11 mouse cellular contexts compared by ENCODE assay signal in the genomic region with DNA sequence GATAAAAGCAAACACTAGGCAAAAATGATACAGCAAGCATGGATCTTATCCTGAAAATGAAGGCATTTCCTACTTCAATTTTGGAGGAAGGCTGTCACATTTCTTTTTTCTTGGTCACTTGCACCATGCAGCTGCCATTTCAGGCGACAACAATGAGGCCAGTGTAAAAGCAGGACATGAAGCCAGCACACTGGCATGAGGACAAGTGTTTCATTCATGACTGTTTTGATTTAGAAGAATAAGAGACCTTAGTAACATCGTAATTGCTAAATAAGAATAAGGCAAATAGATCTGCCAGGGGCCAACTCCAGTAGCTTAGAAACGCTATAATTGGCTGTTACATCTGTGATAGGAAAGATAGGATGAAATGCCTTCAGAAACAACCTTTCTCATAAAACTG.
DNase-seq lines count a peak whose midpoint lies in the region; ATAC-seq and TF ChIP-seq lines count a peak whose summit lies in the region.
"Had no signal": no experiment of that assay in that cellular context is flagged by ENCODE, and none has a peak within 500 bp of the region (broad histone marks: within the 10 kb centered on the region; RNA-seq: fewer than 3 reads in every experiment).

No protein-coding gene starts in this region.

- DNase-seq in cerebellum, adult 11-12 months = peak; percentile 26
- no peak for DNase-seq in cerebellum, adult 8-10 months
- peak; percentile 48 to 58 for DNase-seq in cerebellum, postnatal 10 days
- DNase-seq in layer of hippocampus, adult 2 months (ENCODE audit: low spot score in 2 of 2) = peak; percentile 38 to 65
- peak; percentile 53 for DNase-seq in midbrain, embryonic 14.5 days
- no peak for DNase-seq in natural killer cell, adult 2 months (ENCODE audit: low spot score in 2 of 2)
- DNase-seq in thymus, adult 2 months = no peak
- DNase-seq in adrenal gland, adult 2 months = no peak
- DNase-seq: liver, embryonic 13.5 days had no signal

- H3K9ac ChIP-seq in midbrain, embryonic 14.5 days (replicated peaks; ENCODE audit: low read length) = no peak overlapping the region
- H3K9ac ChIP-seq: embryonic facial prominence, embryonic 15.5 days; liver, embryonic 13.5 days had no signal

- no peak overlapping the region for H3K4me2 ChIP-seq in midbrain, embryonic 14.5 days (ENCODE audit: low read length)
- H3K4me2 ChIP-seq: embryonic facial prominence, embryonic 15.5 days; liver, embryonic 13.5 days had no signal

- peak overlapping the region; percentile 81 for H3K27ac ChIP-seq in layer of hippocampus, adult 2 months
- H3K27ac ChIP-seq in midbrain, embryonic 14.5 days (replicated peaks; ENCODE audit: low read depth, low read length) = no peak overlapping the region
- H3K27ac ChIP-seq in thymus, adult 2 months (ENCODE audit: control insufficient read depth, insufficient read depth, low read length) = no peak overlapping the region
- H3K27ac ChIP-seq: embryonic facial prominence, embryonic 15.5 days; liver, embryonic 13.5 days had no signal

- H3K4me1 ChIP-seq in midbrain, embryonic 14.5 days (ENCODE audit: control insufficient read depth, insufficient read depth, low read length) = peaks cover 4% of the 10 kb centered on the region; the same call in 1 of the 2 replicates
- H3K4me1 ChIP-seq in thymus, adult 2 months (replicated peaks; ENCODE audit: control insufficient read depth, insufficient read depth, low read length) = no peaks in the 10 kb centered on the region
- H3K4me1 ChIP-seq: embryonic facial prominence, embryonic 15.5 days; liver, embryonic 13.5 days had no signal

- no peak for ATAC-seq in midbrain, embryonic 14.5 days (ENCODE audit: low FRiP score, low TSS enrichment)
- ATAC-seq: intestine, postnatal 0 days had no signal

- no peak for TF ChIP-seq CTCF in layer of hippocampus, adult 2 months (conservative IDR thresholded peaks at IDR 0.05)
- no peak for TF ChIP-seq CTCF in thymus, adult 2 months (IDR thresholded peaks at IDR 0.05; ENCODE audit: borderline replicate concordance, control insufficient read depth, extremely low read depth, insufficient read depth, low read length, poor library complexity)

- H3K4me3 ChIP-seq in layer of hippocampus, adult 2 months = no peak overlapping the region
- H3K4me3 ChIP-seq in midbrain, embryonic 14.5 days (replicated peaks; ENCODE audit: low read depth, low read length) = no peak overlapping the region
- H3K4me3 ChIP-seq in thymus, adult 2 months (ENCODE audit: control insufficient read depth, insufficient read depth, low read length) = no peak overlapping the region
- H3K4me3 ChIP-seq: embryonic facial prominence, embryonic 15.5 days; liver, embryonic 13.5 days had no signal

- no peak for TF ChIP-seq POLR2A in thymus, adult 2 months (IDR thresholded peaks at IDR 0.05; ENCODE audit: control insufficient read depth, extremely low read depth, insufficient read depth, low read length, poor library complexity)

- no peaks in the 10 kb centered on the region for H3K9me3 ChIP-seq in midbrain, embryonic 14.5 days (ENCODE audit: control insufficient read depth, low read length)
- H3K9me3 ChIP-seq: embryonic facial prominence, embryonic 15.5 days; liver, embryonic 13.5 days had no signal

- 42% methylated on average over 3 of the region's 3 CpGs for WGBS in midbrain, embryonic 14.5 days
- 82% methylated on average over 3 of the region's 3 CpGs for WGBS in thymus, adult 2 months

- H3K36me3 ChIP-seq in midbrain, embryonic 14.5 days (ENCODE audit: control insufficient read depth, insufficient read depth, low read length) = no peaks in the 10 kb centered on the region
- H3K36me3 ChIP-seq in thymus, adult 2 months (ENCODE audit: control insufficient read depth, insufficient read depth, low read length) = no peaks in the 10 kb centered on the region
- H3K36me3 ChIP-seq: embryonic facial prominence, embryonic 15.5 days; liver, embryonic 13.5 days had no signal

- no peaks in the 10 kb centered on the region for H3K27me3 ChIP-seq in midbrain, embryonic 14.5 days (ENCODE audit: control insufficient read depth, insufficient read depth, low read length)
- H3K27me3 ChIP-seq in thymus, adult 2 months (ENCODE audit: control insufficient read depth, insufficient read depth, low read length) = no peaks in the 10 kb centered on the region
- H3K27me3 ChIP-seq: embryonic facial prominence, embryonic 15.5 days; liver, embryonic 13.5 days had no signal

Comparison
In these comparisons a context has a peak if more than half of its experiments do, and no peak if none do; other contexts are left out.
1. DNase-seq: peak in cerebellum, adult 11-12 months (single experiment), cerebellum, postnatal 10 days (2 of 2), layer of hippocampus, adult 2 months (2 of 2) and midbrain, embryonic 14.5 days (single experiment); none in cerebellum, adult 8-10 months (single experiment), natural killer cell, adult 2 months (0 of 2), thymus, adult 2 months (single experiment) and adrenal gland, adult 2 months (single experiment).